Mouse (Mus musculus) C2C12 (cell line): ENCODE measurements around the gene Stard13. TPM values are rescaled to one million over a fixed set of nuclear protein-coding genes. Genes with fewer than 3 reads are reported as not detected.

Experiments
- H3K27me3 ChIP-seq: one replicate; pipeline ENCODE4 v1.6.1; 2011; ENCODE audit not compliant: control insufficient read depth, insufficient read depth, insufficient read length
- H3K36me3 ChIP-seq: one replicate; pipeline ENCODE4 v1.6.1; 2011; ENCODE audit not compliant: control insufficient read depth, insufficient read depth
- H3K4me3 ChIP-seq: one replicate; pipeline ENCODE4 v1.5.1; 2011; ENCODE audit warnings: mild to moderate bottlenecking, control low read depth; ENCODE audit not compliant: poor library complexity, insufficient read depth, severe bottlenecking
- H3K79me2 ChIP-seq: one replicate; pipeline ENCODE4 v1.6.1; 2011; ENCODE audit not compliant: control insufficient read depth, insufficient read depth
- H3K79me3 ChIP-seq: one replicate; pipeline ENCODE4 v1.6.1; 2011; ENCODE audit warnings: low read depth, control low read depth
- H3ac ChIP-seq: one replicate; pipeline ENCODE3; 2011; ENCODE audit warnings: low read depth; ENCODE audit not compliant: control insufficient read depth, insufficient read length
- CEBPB ChIP-seq: IDR thresholded peaks from one replicate; pipeline ENCODE4 v1.6.1; 2011; ENCODE audit warnings: low read depth, mild to moderate bottlenecking, control low read depth, moderate library complexity
- CTCF ChIP-seq: IDR thresholded peaks from one replicate; pipeline ENCODE4 v1.5.1; 2011; ENCODE audit not compliant: control insufficient read depth, insufficient read depth, insufficient read length
- FOSL1 ChIP-seq: IDR thresholded peaks from one replicate; pipeline ENCODE4 v1.8.0; 2011; ENCODE audit warnings: mild to moderate bottlenecking, low read length; ENCODE audit not compliant: poor library complexity, insufficient read depth, severe bottlenecking
- MAX ChIP-seq: IDR thresholded peaks from one replicate; pipeline ENCODE4 v1.6.1; 2011; ENCODE audit warnings: mild to moderate bottlenecking, control low read depth
- MYOD1 ChIP-seq: IDR thresholded peaks from one replicate; pipeline ENCODE4 v1.6.1; 2011; ENCODE audit warnings: low read depth; ENCODE audit not compliant: control insufficient read depth, insufficient read length
- MYOG ChIP-seq: IDR thresholded peaks from one replicate; pipeline ENCODE4 v1.6.1; 2011; ENCODE audit not compliant: control insufficient read depth, insufficient read length; ENCODE audit errors: extremely low read depth
- USF1 ChIP-seq: IDR thresholded peaks from one replicate; pipeline ENCODE4 v1.6.1; 2011; ENCODE audit warnings: low read depth, mild to moderate bottlenecking, control low read depth, moderate library complexity
- polyA plus RNA-seq: library from polyadenylated mRNA; unstranded; fragments of >200 nt; fragmentation: generic; extraction: Trizol; gene quantifications from one replicate; pipeline ENCODE4 v1.2.1, GENCODE M21; 2012; ENCODE audit warnings: missing spikeins

Gene Stard13
- polyA plus RNA-seq, 1 experiment: 6.6 TPM

GRCm38 (mm10) chr5:151175897-151176313, 57.7 kb downstream of the Stard13 start:
- Histone ChIP-seq H3K4me3 (no peak overlapping the region), H3K79me2 (peaks cover 98% of the 10 kb centered on the region), H3K36me3 (no peaks in the 10 kb centered on the region), H3K79me3 (peaks cover 48% of the 10 kb centered on the region), H3ac (no peak overlapping the region), H3K27me3 (no peaks in the 10 kb centered on the region)
- no peak for TF ChIP-seq CEBPB
- no peak for TF ChIP-seq MYOG
- no peak for TF ChIP-seq MYOD1
- TF ChIP-seq FOSL1: no peak
- TF ChIP-seq CTCF: no peak
- TF ChIP-seq USF1: no peak
- no peak for TF ChIP-seq MAX

GRCm38 (mm10) chr5:151174485-151175460, 58.9 kb downstream of the Stard13 start:
- Histone ChIP-seq H3K36me3 (no peaks in the 10 kb centered on the region), H3K79me3 (peaks cover 50% of the 10 kb centered on the region), H3K79me2 (peaks cover 98% of the 10 kb centered on the region), H3K4me3 (no peak overlapping the region), H3K27me3 (no peaks in the 10 kb centered on the region), H3ac (no peak overlapping the region)
- TF ChIP-seq MAX: no peak
- no peak for TF ChIP-seq USF1
- TF ChIP-seq MYOD1: no peak
- TF ChIP-seq CTCF: no peak
- TF ChIP-seq MYOG: no peak
- TF ChIP-seq CEBPB: no peak
- no peak for TF ChIP-seq FOSL1

- H3K27me3 ChIP-seq: no peaks in the 10 kb centered on the region
- no peak overlapping the region for H3ac ChIP-seq
- H3K36me3 ChIP-seq: no peaks in the 10 kb centered on the region
- H3K79me3 ChIP-seq: peaks cover 48% of the 10 kb centered on the region
- TF ChIP-seq USF1 (no peak), MYOG (no peak), MAX (no peak), CEBPB (no peak), FOSL1 (no peak), MYOD1 (no peak), CTCF (no peak)
- no peak overlapping the region for H3K4me3 ChIP-seq
- H3K79me2 ChIP-seq: peaks cover 98% of the 10 kb centered on the region
Observed at GRCm38 (mm10) chr5:151173774-151174173, 59.9 kb downstream of the Stard13 start.

- TF ChIP-seq CEBPB (peak; percentile 54), CTCF (no peak), MYOG (no peak), MAX (no peak)
- Histone ChIP-seq H3K79me2 (peaks cover 98% of the 10 kb centered on the region), H3ac (no peak overlapping the region), H3K36me3 (no peaks in the 10 kb centered on the region), H3K79me3 (peaks cover 43% of the 10 kb centered on the region), H3K27me3 (no peaks in the 10 kb centered on the region), H3K4me3 (no peak overlapping the region)
Observed at GRCm38 (mm10) chr5:151170168-151170750, 63.4 kb downstream of the Stard13 start.

GRCm38 (mm10) chr5:151168191-151168590, 65.4 kb downstream of the Stard13 start:
- H3K79me2 ChIP-seq: peaks cover 99% of the 10 kb centered on the region
- peaks cover 49% of the 10 kb centered on the region for H3K79me3 ChIP-seq
- no peak for TF ChIP-seq CTCF
- TF ChIP-seq MYOD1: no peak
- no peak for TF ChIP-seq MYOG
- TF ChIP-seq MAX: no peak
- TF ChIP-seq FOSL1: no peak
- no peak for TF ChIP-seq CEBPB
- no peak for TF ChIP-seq USF1
- H3K27me3 ChIP-seq: no peaks in the 10 kb centered on the region
- H3K36me3 ChIP-seq: no peaks in the 10 kb centered on the region
- H3ac ChIP-seq: no peak overlapping the region
- H3K4me3 ChIP-seq: no peak overlapping the region
